Mouse (Mus musculus): ENCODE measurements around the gene Klhl26.

The Klhl26 gene

GRCm38 (mm10) chr8:70476333-70477268 lies at the start of gene Klhl26:
Klhl26 (minus strand) TSS chr8:70476968.
- peak; percentile 99 for DNase-seq (ENCODE audit: low read depth, low spot score)

DNA sequence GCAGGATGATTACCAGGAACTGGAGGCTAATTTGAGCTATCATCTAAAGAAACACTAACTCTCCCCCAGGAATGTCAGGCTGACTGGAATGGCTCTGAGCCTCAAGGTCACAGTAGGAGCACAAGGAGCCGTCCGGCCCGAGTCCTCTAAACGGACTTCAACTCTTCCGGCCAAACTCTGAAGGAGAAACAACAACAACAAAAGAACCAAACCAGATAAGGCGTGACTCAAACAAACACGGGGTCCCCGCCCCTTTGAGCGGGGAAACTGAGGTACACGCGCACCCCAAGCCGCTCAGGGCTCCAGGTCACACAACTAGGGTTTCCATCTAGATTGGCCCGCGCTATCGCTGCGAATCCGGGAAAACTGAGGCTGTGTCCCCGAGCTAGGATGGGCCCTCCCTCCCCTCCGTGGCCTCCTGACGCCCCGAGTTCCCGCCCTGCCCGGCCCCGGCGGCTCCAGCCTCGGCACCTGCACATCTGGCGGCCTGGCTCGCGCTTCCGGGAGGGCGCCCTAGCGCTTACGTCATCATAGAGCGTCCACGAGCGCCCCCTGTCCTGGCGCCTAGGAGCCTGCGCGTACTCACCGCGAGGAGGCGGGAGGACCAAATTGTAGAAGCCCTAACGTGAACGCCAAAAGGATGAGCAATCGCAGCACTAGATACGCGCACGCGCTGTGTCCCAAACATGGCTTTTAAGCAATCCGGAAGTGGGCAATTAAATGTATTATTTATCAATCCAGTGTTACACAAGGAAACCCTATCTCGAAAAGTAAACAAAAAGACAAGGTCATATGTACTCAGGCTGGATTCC lies 46.0 kb upstream of the Klhl26 start:
- DNase-seq (ENCODE audit: low read depth, low spot score): peak; percentile 99

- no peak for DNase-seq (ENCODE audit: low read depth, low spot score)
Measured at GRCm38 (mm10) chr8:70519606-70520005, 42.8 kb upstream of the Klhl26 start.

DNA sequence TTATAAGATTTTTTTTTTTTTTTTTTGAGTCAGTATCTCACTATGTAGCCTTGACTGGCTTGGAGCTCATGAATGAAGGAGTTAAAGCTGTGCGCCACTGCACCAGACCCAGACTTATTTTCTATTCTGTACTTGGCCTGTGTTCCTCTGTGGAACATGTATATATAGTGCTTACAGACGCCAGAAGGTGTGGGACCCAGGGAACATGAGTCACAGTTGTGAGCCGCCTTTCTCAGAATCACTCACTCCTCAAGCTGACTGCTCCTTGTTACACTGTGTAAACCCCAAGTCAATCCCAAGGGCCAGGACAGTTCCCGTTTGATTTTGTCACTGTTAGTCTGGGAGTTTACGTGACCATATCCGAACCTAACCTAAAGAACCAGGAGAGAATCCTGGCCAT lies 42.3 kb upstream of the Klhl26 start:
- no peak for DNase-seq (ENCODE audit: low read depth, low spot score)

DNA sequence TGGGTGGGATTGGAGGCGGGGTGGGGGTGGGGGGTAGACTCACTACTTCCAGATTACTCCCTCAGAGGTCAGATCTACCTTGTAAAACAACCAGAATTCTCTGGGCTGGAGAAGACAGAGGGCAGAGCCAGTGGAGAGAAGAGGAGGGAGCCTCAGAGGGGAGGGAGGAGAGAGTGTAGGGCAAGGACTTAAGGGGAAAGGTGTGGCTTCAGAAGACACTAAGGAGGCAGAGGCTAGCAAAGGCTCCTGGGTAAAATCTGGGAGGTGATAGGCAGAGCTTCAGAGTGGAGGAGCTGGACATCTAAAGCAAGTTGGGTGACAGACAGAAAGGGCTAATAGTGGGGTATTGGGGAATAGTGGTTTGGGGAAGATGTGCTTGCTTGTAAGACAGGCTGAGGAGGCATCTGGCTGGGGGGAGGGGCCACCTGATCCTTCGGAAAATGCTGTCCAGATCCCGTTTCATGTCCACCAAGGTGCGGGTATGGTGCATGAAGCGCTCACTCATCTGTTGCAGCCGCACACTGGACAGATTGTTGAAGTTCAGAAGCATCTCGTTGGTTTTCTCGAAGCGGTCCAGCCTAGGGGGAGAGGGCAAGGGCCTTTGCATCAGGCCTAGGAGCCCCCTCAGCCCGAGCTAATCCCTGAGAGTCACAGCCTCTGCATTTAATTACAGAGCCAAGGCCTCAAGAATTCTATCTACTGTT lies 41.3 kb upstream of the Klhl26 start:
- DNase-seq (ENCODE audit: low read depth, low spot score): no peak

GRCm38 (mm10) chr8:70513441-70513840 lies 36.7 kb upstream of the Klhl26 start:
- no peak for DNase-seq (ENCODE audit: low read depth, low spot score)

GRCm38 (mm10) chr8:70512253-70512903 lies 35.6 kb upstream of the Klhl26 start:
- DNase-seq (ENCODE audit: low read depth, low spot score): peak; percentile 75

GRCm38 (mm10) chr8:70511770-70512169 lies 35.0 kb upstream of the Klhl26 start:
- peak; percentile 51 for DNase-seq (ENCODE audit: low read depth, low spot score)

- peak; percentile 39 for DNase-seq (ENCODE audit: low read depth, low spot score)
Measured at GRCm38 (mm10) chr8:70511174-70511573, 34.4 kb upstream of the Klhl26 start.

- peak; percentile 97 for DNase-seq (ENCODE audit: low read depth, low spot score)
Measured at GRCm38 (mm10) chr8:70510228-70510915, 33.6 kb upstream of the Klhl26 start, which contains the start of gene Uba52. Uba52 (minus strand) TSS chr8:70510801.

DNA sequence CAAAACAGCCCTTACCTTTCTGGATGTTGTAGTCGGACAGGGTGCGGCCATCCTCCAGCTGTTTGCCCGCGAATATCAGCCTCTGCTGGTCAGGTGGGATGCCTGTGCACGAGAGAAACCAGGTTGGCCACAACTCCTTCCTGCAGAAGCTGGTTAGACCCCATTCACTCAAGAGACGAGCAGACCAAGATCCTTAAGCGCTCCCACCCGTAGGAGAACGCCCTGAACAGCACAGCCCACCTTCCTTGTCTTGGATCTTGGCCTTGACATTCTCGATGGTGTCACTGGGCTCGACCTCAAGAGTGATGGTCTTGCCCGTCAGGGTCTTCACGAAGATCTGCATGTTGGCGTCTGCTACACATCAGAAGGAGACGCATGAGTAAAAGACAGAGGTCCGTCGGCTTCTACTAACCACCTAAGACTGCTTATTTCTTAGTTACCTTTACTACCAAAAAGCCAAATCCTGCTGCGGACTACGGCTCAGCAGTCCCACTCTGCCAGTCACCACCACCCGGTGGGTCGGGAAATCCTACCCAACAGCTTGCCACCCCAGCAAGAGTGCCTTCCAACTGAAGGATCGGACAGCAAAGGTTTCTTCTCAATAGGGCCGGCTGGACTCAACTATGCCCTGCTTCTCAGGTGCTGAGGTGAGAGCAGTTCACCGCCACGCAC lies 32.6 kb upstream of the Klhl26 start:
- no peak for DNase-seq (ENCODE audit: low read depth, low spot score)

DNA sequence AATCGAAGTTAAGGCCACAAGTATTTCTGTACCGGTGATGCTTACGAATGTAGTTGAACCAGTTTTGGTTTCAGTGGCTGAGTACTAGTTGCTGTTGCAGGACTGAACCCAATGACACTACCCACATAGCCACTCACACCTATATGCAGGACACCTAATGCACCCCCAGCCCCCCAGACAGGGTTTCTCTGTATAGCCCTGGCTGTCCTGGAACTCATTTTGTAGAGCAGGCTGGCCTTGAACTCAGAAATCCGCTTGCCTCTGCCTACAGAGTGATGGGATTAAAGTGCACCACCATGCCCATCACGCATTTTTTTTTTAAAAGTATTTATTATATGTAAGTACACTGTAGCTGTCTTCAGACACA lies 30.2 kb upstream of the Klhl26 start:
- DNase-seq (ENCODE audit: low read depth, low spot score): no peak

GRCm38 (mm10) chr8:70506328-70507026 lies 29.7 kb upstream of the Klhl26 start, which contains the start of gene Rex1bd:
Rex1bd (minus strand) TSS chr8:70506752.
- peak; percentile 99 for DNase-seq (ENCODE audit: low read depth, low spot score)

DNA sequence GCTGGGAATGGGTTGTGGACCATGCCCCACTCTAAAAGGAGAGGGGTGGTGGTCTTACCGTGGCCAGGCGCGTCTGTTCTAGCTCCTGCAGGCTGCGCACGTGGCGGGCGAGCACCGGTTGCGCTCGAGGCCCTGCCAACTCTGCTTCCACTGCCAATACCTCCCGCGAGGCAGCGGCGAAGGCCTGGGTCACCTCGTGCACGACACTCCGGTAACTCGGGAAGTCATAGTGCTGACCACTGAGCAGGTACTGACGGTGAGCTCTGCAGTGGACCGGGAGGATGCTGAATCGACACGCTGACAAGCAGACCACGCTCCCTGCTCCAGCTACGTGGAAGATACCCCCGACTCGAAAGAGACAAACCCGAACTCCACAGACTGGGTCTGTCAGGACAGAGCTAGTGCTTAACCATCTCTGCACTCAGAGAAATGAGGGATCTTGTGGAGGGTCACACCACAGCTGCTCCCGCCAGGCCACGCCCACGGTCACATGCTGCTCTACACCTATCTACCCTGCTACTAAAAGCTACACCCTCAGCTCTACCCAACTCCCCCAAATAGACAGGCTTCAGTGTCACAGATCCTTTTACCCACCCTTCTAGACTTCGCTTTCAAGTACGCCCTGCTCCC lies 29.0 kb upstream of the Klhl26 start:
- no peak for DNase-seq (ENCODE audit: low read depth, low spot score)

- DNase-seq (ENCODE audit: low read depth, low spot score): peak; percentile 76
Measured at GRCm38 (mm10) chr8:70504851-70505250, 28.1 kb upstream of the Klhl26 start.

GRCm38 (mm10) chr8:70504291-70504716 lies 27.5 kb upstream of the Klhl26 start:
- no peak for DNase-seq (ENCODE audit: low read depth, low spot score)

DNA sequence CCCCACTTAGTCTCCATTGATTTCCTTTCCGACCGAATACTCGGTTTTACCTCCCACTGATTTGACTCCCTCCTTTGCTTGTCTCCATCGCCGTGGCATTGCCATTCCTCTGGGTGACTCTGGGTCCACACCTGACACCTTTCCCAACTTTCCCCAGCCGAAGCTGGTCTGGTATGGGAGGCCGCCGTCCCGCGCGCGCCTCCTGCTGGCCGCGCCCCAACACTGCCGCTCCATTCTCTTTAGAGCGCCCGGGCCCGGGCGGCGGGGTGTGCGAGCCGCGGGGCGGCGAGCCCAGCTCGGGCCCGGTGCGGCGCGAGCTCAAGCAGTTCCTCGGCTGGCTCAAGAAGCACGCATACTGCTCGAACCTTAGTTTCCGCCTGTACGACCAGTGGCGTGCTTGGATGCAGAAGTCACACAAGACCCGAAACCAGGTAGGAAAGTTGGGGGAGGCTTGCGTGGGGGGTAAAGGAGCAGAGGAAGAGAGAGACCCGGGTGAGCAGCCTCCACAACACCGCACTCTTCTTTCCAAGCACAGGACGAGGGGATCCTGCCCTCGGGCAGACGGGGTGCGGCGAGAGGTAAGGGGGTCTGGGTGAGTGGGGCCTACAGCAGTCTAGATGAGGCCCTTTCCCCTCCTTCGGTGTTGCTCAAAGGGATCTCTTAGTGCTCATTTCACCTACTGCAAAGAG lies 26.4 kb upstream of the Klhl26 start:
- DNase-seq (ENCODE audit: low read depth, low spot score): peak; percentile 72

GRCm38 (mm10) chr8:70502540-70502939 lies 25.8 kb upstream of the Klhl26 start:
- DNase-seq (ENCODE audit: low read depth, low spot score): no peak
